ENCODE assay signal across 8 mouse cellular contexts in the genomic region with DNA sequence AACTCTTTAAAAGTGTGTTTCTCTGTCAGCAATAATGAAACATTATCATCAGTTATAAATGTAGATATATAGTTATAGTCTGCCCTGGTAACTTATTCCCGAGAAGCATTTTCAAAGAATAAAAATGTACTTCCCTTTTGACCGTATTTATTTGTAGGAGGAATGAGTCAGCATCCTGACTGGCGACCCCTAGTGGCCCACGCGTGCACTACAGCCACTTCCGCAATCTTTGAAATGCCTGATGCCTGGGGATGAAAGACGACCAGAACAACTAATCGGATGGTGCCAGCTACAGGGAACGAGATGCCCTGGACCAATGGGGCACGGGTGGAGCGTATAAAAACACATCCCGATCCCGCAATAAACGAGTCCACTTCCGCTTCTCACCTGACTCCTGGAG.
DNase-seq lines count a peak whose midpoint lies in the region; ATAC-seq and TF ChIP-seq lines count a peak whose summit lies in the region.

No protein-coding gene starts in this region.

- peak; percentile 87 for TF ChIP-seq CTCF in intestine, postnatal 0 days (IDR thresholded peaks at IDR 0.05; ENCODE audit: low read depth)
- TF ChIP-seq CTCF in ES-Bruce4 (IDR thresholded peaks at IDR 0.05; ENCODE audit: low read depth, low read length), result peak; percentile 80
- TF ChIP-seq CTCF in brain, embryonic 14.5 days (IDR thresholded peaks at IDR 0.05; ENCODE audit: borderline replicate concordance, extremely low read depth, insufficient read depth, insufficient read length), result peak; percentile 71

- H3K27me3 ChIP-seq in intestine, postnatal 0 days (replicated peaks; ENCODE audit: control insufficient read depth, insufficient read depth, low read length), result no peaks in the 10 kb centered on the region
- H3K27me3 ChIP-seq in intestine, embryonic 16.5 days (replicated peaks; ENCODE audit: control insufficient read depth, insufficient read depth, low read length), result no peaks in the 10 kb centered on the region
- H3K27me3 ChIP-seq in ES-Bruce4 (ENCODE audit: control insufficient read depth, insufficient read depth, low read length, poor library complexity, severe bottlenecking), result no peaks in the 10 kb centered on the region

- H3K4me3 ChIP-seq in intestine, postnatal 0 days (ENCODE audit: low read depth, low read length), result no peak overlapping the region
- no peak overlapping the region for H3K4me3 ChIP-seq in intestine, embryonic 16.5 days (ENCODE audit: low read length)
- H3K4me3 ChIP-seq in ES-Bruce4 (ENCODE audit: low read depth, low read length), result no peak overlapping the region

- ATAC-seq in intestine, postnatal 0 days, result no peak
- no peak for ATAC-seq in intestine, embryonic 16.5 days

- H3K36me3 ChIP-seq in intestine, postnatal 0 days (ENCODE audit: control insufficient read depth, insufficient read depth), result no peaks in the 10 kb centered on the region
- H3K36me3 ChIP-seq in intestine, embryonic 16.5 days (ENCODE audit: control insufficient read depth, insufficient read depth, low read length), result no peaks in the 10 kb centered on the region
- no peaks in the 10 kb centered on the region for H3K36me3 ChIP-seq in ES-Bruce4 (ENCODE audit: control insufficient read depth, insufficient read depth, low read length, poor library complexity, severe bottlenecking)

- no peak for DNase-seq in brain, embryonic 14.5 days (ENCODE audit: low read depth)
- peak; percentile 76 for DNase-seq in gastrocnemius, postnatal 10 days
- peak; percentile 49 for DNase-seq in left cerebral cortex, postnatal 4 days
- DNase-seq in ovary, postnatal 14 days (ENCODE audit: low spot score), result peak; percentile 49
- DNase-seq in urinary bladder, postnatal 10 days (ENCODE audit: low spot score), result peak; percentile 30

- no peaks in the 10 kb centered on the region for H3K4me1 ChIP-seq in intestine, postnatal 0 days (replicated peaks; ENCODE audit: control insufficient read depth, insufficient read depth, low read length)
- no peaks in the 10 kb centered on the region for H3K4me1 ChIP-seq in intestine, embryonic 16.5 days (ENCODE audit: control insufficient read depth, insufficient read depth, low read length)
- no peaks in the 10 kb centered on the region for H3K4me1 ChIP-seq in ES-Bruce4 (ENCODE audit: control insufficient read depth, insufficient read depth, low read length)

- no peaks in the 10 kb centered on the region for H3K9me3 ChIP-seq in intestine, postnatal 0 days (ENCODE audit: control insufficient read depth)
- no peaks in the 10 kb centered on the region for H3K9me3 ChIP-seq in intestine, embryonic 16.5 days (ENCODE audit: control insufficient read depth, low read length)
- H3K9me3 ChIP-seq in ES-Bruce4 (replicated peaks; ENCODE audit: control insufficient read depth, insufficient read depth, low read length, poor library complexity, severe bottlenecking), result no peaks in the 10 kb centered on the region

- no peak overlapping the region for H3K4me2 ChIP-seq in intestine, postnatal 0 days (replicated peaks; ENCODE audit: low read depth)
- no peak overlapping the region for H3K4me2 ChIP-seq in intestine, embryonic 16.5 days (ENCODE audit: low read depth, low read length)

- H3K27ac ChIP-seq in intestine, postnatal 0 days (ENCODE audit: low read depth, low read length), result no peak overlapping the region
- no peak overlapping the region for H3K27ac ChIP-seq in intestine, embryonic 16.5 days (ENCODE audit: low read length)
- H3K27ac ChIP-seq in ES-Bruce4 (ENCODE audit: insufficient read depth, low read length), result no peak overlapping the region

- TF ChIP-seq EP300 in ES-Bruce4 (IDR thresholded peaks at IDR 0.05; ENCODE audit: insufficient read depth, low read depth, low read length), result no peak

- H3K9ac ChIP-seq in intestine, postnatal 0 days (ENCODE audit: low read depth, low read length), result no peak overlapping the region
- H3K9ac ChIP-seq in intestine, embryonic 16.5 days (ENCODE audit: low read depth, low read length), result no peak overlapping the region
- H3K9ac ChIP-seq in ES-Bruce4 (ENCODE audit: low read depth, poor library complexity, severe bottlenecking), result no peak overlapping the region

- intact Hi-C loops in left cerebral cortex, postnatal 4 days (cut with DNase I), result no loop called here

- TF ChIP-seq POLR2A in ES-Bruce4 (IDR thresholded peaks at IDR 0.05; ENCODE audit: insufficient read depth, low read length), result no peak
- no peak for TF ChIP-seq POLR2A in brain, embryonic 14.5 days (IDR thresholded peaks at IDR 0.05; ENCODE audit: borderline replicate concordance, extremely low read depth, insufficient read depth, insufficient read length, poor library complexity, severe bottlenecking)

- 66% methylated on average over 15 of the region's 15 CpGs for WGBS in intestine, postnatal 0 days
- WGBS in intestine, embryonic 16.5 days, result 66% methylated on average over 15 of the region's 15 CpGs
